Mouse (Mus musculus) olfactory bulb, adult 2 months (tissue): ENCODE measurements around the gene Egr2.

Experiments
- CTCF ChIP-seq: fragments of 200-500 bp; IDR thresholded peaks from 2 replicates; pipeline ENCODE4 v1.5.1; 2012; ENCODE audit warnings: low read depth, mild to moderate bottlenecking, low read length, moderate library complexity; ENCODE audit not compliant: insufficient read depth
- POLR2A ChIP-seq: fragments of 200-500 bp; IDR thresholded peaks from 2 replicates; pipeline ENCODE4 v1.6.1; 2012; ENCODE audit warnings: mild to moderate bottlenecking, low read depth, low read length, moderate library complexity; ENCODE audit not compliant: insufficient read depth

DNA sequence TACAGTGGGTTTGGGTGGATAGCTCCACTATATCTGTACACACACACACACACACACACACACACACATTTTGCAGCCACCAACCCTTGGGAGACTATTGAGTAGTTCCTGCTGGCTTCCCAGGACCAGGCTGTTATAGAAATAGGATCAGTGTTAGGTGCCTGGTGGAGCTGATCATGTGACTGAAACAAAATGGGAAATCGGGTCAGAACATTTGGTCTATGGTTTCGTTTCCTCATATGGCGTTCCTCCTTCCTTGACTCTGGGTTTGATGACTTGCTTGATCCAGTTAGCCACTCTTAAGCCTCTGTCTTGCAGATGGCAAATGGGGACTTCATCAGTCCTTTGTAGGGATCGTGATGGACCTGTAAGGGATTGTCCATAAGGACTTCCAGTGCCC, 44.6 kb downstream of the Egr2 start:
- TF ChIP-seq CTCF: no peak
- no peak for TF ChIP-seq POLR2A
